Mouse (Mus musculus): ENCODE measurements around the gene Fkbp3. TPM values are rescaled to one million over a fixed set of nuclear protein-coding genes. Genes with fewer than 3 reads are reported as not detected.

Gene Fkbp3
- polyA plus RNA-seq, 1 experiment from 2014 or later, result 524 TPM

Other genes starting within 250 kb of the Fkbp3 start
- 2.4 and 4.9 TPM in 2 replicates for gene Gm527, start 156.1 kb downstream of the Fkbp3 start, polyA plus RNA-seq (2015; fragmentation: Nextera tagmentation; extraction: Ambion mirVana)
- 29.0 and 30.4 TPM in 2 replicates for gene Klhl28, start 108.5 kb downstream of the Fkbp3 start, polyA plus RNA-seq (2015; fragmentation: Nextera tagmentation; extraction: Ambion mirVana)
- gene Togaram1, start 108.2 kb downstream of the Fkbp3 start, polyA plus RNA-seq (2015; fragmentation: Nextera tagmentation; extraction: Ambion mirVana), result 24.1 and 24.7 TPM in 2 replicates
- gene Prpf39, start 37.7 kb downstream of the Fkbp3 start, polyA plus RNA-seq (2015; fragmentation: Nextera tagmentation; extraction: Ambion mirVana), result 51.1 and 52.7 TPM in 2 replicates
- gene Fancm, start 1.6 kb upstream of the Fkbp3 start, polyA plus RNA-seq (2015; fragmentation: Nextera tagmentation; extraction: Ambion mirVana), result 8.4 and 9.9 TPM in 2 replicates
- 16.1 and 16.6 TPM in 2 replicates for gene Mis18bp1, start 98.6 kb upstream of the Fkbp3 start, polyA plus RNA-seq (2015; fragmentation: Nextera tagmentation; extraction: Ambion mirVana)
- not detected in 2 replicates for gene Wdr20rt, start 151.5 kb upstream of the Fkbp3 start, polyA plus RNA-seq (2015; fragmentation: Nextera tagmentation; extraction: Ambion mirVana)